8 mouse cellular contexts compared by ENCODE assay signal in genomic region chr11:20331690-20332537, GRCm38 (mm10). TPM values are rescaled to one million over a fixed set of nuclear protein-coding genes. Genes with fewer than 3 reads are reported as not detected.
A peak's percentile ranks its signal among the peaks of the same experiment; 100 is the strongest.
DNase-seq lines count a peak whose midpoint lies in the region; ATAC-seq and TF ChIP-seq lines count a peak whose summit lies in the region.

No protein-coding gene starts in this region.

- TF ChIP-seq RAD21 in MEL (IDR thresholded peaks at IDR 0.05; ENCODE audit: low read depth, low read length): no peak

- peaks cover 41% of the 10 kb centered on the region for H3K79me2 ChIP-seq in MEL (ENCODE audit: control insufficient read depth, insufficient read depth, low read length, poor library complexity)

- no peak for TF ChIP-seq CTCF in MEL (IDR thresholded peaks at IDR 0.05 in 2 of 3, conservative IDR thresholded peaks at IDR 0.05 in 1 of 3; ENCODE audit: control insufficient read depth in 1 of 3, insufficient read depth in 1 of 3, low read depth in 2 of 3, low read length in 3 of 3, poor library complexity in 1 of 3, severe bottlenecking in 1 of 3)
- TF ChIP-seq CTCF in layer of hippocampus, adult 2 months (conservative IDR thresholded peaks at IDR 0.05): no peak
- TF ChIP-seq CTCF in lung, adult 2 months (IDR thresholded peaks at IDR 0.05; ENCODE audit: insufficient read depth, low read length): no peak

- 2% methylated on average over 61 of the region's 61 CpGs for WGBS in heart, embryonic 15.5 days
- WGBS in lung, adult 2 months: 3% methylated on average over 61 of the region's 61 CpGs

- no peak; a peak in 1 of 4 replicates for TF ChIP-seq POLR2A in MEL (IDR thresholded peaks at IDR 0.05; ENCODE audit: control insufficient read depth in 1 of 2, insufficient read depth in 1 of 2, low read depth in 1 of 2, low read length in 2 of 2, poor library complexity in 1 of 2)
- TF ChIP-seq POLR2A in lung, adult 2 months (IDR thresholded peaks at IDR 0.05; ENCODE audit: borderline replicate concordance, extremely low read depth, low read depth, low read length): no peak

- DNase-seq in MEL (ENCODE audit: low read depth, low spot score): peak; percentile 79
- peak; percentile 4 to 8 for DNase-seq in adrenal gland, postnatal 4 days (ENCODE audit: low spot score in 2 of 2)
- peak; percentile 29 to 48 for DNase-seq in layer of hippocampus, adult 2 months (ENCODE audit: low spot score in 2 of 2)
- peak; percentile 40 for DNase-seq in lung, adult 2 months
- peak; percentile 6 for DNase-seq in ovary, postnatal 10 days (ENCODE audit: low spot score)
- DNase-seq in urinary bladder, postnatal 36 days (ENCODE audit: low spot score in 2 of 2): peak; percentile 11 to 15

- peak overlapping the region; percentile 85 for H3K9ac ChIP-seq in MEL (ENCODE audit: control insufficient read depth, low read depth, low read length, poor library complexity, severe bottlenecking)
- H3K9ac ChIP-seq in heart, embryonic 15.5 days: peak overlapping the region; percentile 71

- peak overlapping the region; percentile 99 for H3K4me2 ChIP-seq in heart, embryonic 15.5 days

- H3K27ac ChIP-seq in MEL (ENCODE audit: control insufficient read depth, low read depth, low read length): peak overlapping the region; percentile 95
- peak overlapping the region; percentile 98 for H3K27ac ChIP-seq in heart, embryonic 15.5 days
- peak overlapping the region; percentile 97 for H3K27ac ChIP-seq in layer of hippocampus, adult 2 months

- TF ChIP-seq EP300 in MEL (IDR thresholded peaks at IDR 0.05; ENCODE audit: low read depth in 1 of 2, low read length in 2 of 2): peak in 1 of 2 experiments; percentile 35; a peak in 3 of 4 replicates

- H3K36me3 ChIP-seq in MEL (ENCODE audit: control insufficient read depth in 1 of 2, insufficient read depth in 2 of 2, low read length in 2 of 2): peaks cover 3 to 23% of the 10 kb centered on the region in 2 experiments; a peak in 3 of 4 replicates
- no peaks in the 10 kb centered on the region for H3K36me3 ChIP-seq in heart, embryonic 15.5 days

- H3K27me3 ChIP-seq in MEL (ENCODE audit: control insufficient read depth in 1 of 2, insufficient read depth in 2 of 2, low read length in 2 of 2): no peaks in the 10 kb centered on the region
- H3K27me3 ChIP-seq in heart, embryonic 15.5 days: peaks cover 4% of the 10 kb centered on the region; the same call in 1 of the 2 replicates

- H3K4me1 ChIP-seq in MEL (ENCODE audit: control insufficient read depth in 1 of 2, insufficient read depth in 2 of 2, low read length in 2 of 2): peaks cover 6 to 24% of the 10 kb centered on the region in 2 experiments; a peak in 3 of 4 replicates
- peaks cover 13% of the 10 kb centered on the region for H3K4me1 ChIP-seq in heart, embryonic 15.5 days (replicated peaks)
- H3K4me1 ChIP-seq in lung, adult 2 months (ENCODE audit: control insufficient read depth, insufficient read depth, low read length): no peaks in the 10 kb centered on the region

- peak; percentile 43 for ATAC-seq in erythroid progenitor cell, adult 5-6 weeks (replicated peaks; ENCODE audit: low FRiP score, poor library complexity, severe bottlenecking)
- no peak for ATAC-seq in heart, embryonic 15.5 days (replicated peaks; ENCODE audit: insufficient number of reproducible peaks, insufficient read depth, low FRiP score, low read depth)

- H3K4me3 ChIP-seq in MEL (ENCODE audit: control insufficient read depth in 1 of 2, insufficient read depth in 1 of 2, low read depth in 2 of 2, low read length in 2 of 2): peak overlapping the region; percentile 66 to 90
- H3K4me3 ChIP-seq in heart, embryonic 15.5 days: peak overlapping the region; percentile 67
- H3K4me3 ChIP-seq in layer of hippocampus, adult 2 months: peak overlapping the region; percentile 91
- peak overlapping the region; percentile 71 for H3K4me3 ChIP-seq in lung, adult 2 months (replicated peaks; ENCODE audit: extremely low read depth, low read depth, low read length)

- H3K9me3 ChIP-seq in MEL (replicated peaks; ENCODE audit: insufficient read depth, low read length): no peaks in the 10 kb centered on the region
- no peaks in the 10 kb centered on the region for H3K9me3 ChIP-seq in heart, embryonic 15.5 days (replicated peaks)

TF ChIP-seq in MEL, 35 proteins besides CTCF, POLR2A, EP300 and RAD21:
- peak; percentile 72 for TF ChIP-seq CHD1 (IDR thresholded peaks at IDR 0.05; ENCODE audit: low read depth, low read length)
- TF ChIP-seq CHD2 (IDR thresholded peaks at IDR 0.05; ENCODE audit: low read length): no peak
- 0 out of 2 replicates have a peak, but pooled peaks have one; percentile 45 for TF ChIP-seq USF1 (IDR thresholded peaks at IDR 0.05; ENCODE audit: low read depth, low read length)
- no peak for TF ChIP-seq ZKSCAN1 (IDR thresholded peaks at IDR 0.05; ENCODE audit: low read depth, low read length)
- TF ChIP-seq HCFC1 (IDR thresholded peaks at IDR 0.05; ENCODE audit: low read depth, low read length): peak; percentile 48; the same call in 1 of the 2 replicates
- TF ChIP-seq MYB (IDR thresholded peaks at IDR 0.05; ENCODE audit: low read depth, low read length): peak; percentile 10; the same call in 1 of the 2 replicates
- 0 out of 2 replicates have a peak, but pooled peaks have one; percentile 26 for TF ChIP-seq TCF12 (IDR thresholded peaks at IDR 0.05; ENCODE audit: low read depth, low read length)
- peak; percentile 87 for TF ChIP-seq SIN3A (IDR thresholded peaks at IDR 0.05; ENCODE audit: low read length)
- TF ChIP-seq MYC (IDR thresholded peaks at IDR 0.05; ENCODE audit: low read depth, low read length): peak; percentile 96
- peak; percentile 23; the same call in 1 of the 2 replicates for TF ChIP-seq BHLHE40 (IDR thresholded peaks at IDR 0.05; ENCODE audit: borderline replicate concordance, low read depth, low read length)
- TF ChIP-seq MEF2A (IDR thresholded peaks at IDR 0.05; ENCODE audit: extremely low read depth, insufficient replicate concordance, low read depth, low read length, poor library complexity, severe bottlenecking): no peak
- TF ChIP-seq NELFE (IDR thresholded peaks at IDR 0.05; ENCODE audit: low read depth, low read length): peak; percentile 58; the same call in 1 of the 2 replicates
- TF ChIP-seq MAX (IDR thresholded peaks at IDR 0.05; ENCODE audit: low read length): peak; percentile 93
- peak; percentile 55; the same call in 1 of the 2 replicates for TF ChIP-seq TBP (IDR thresholded peaks at IDR 0.05; ENCODE audit: low read depth, low read length)
- TF ChIP-seq GATA1 (IDR thresholded peaks at IDR 0.05; ENCODE audit: low read depth, low read length): no peak
- TF ChIP-seq POLR2AphosphoS2 (IDR thresholded peaks at IDR 0.05; ENCODE audit: low read length): no peak
- TF ChIP-seq UBTF (IDR thresholded peaks at IDR 0.05; ENCODE audit: borderline replicate concordance, insufficient read depth, low read depth, low read length): 0 out of 2 replicates have a peak, but pooled peaks have one; percentile 45
- no peak for TF ChIP-seq POLR2AphosphoS5 (IDR thresholded peaks at IDR 0.05; ENCODE audit: borderline replicate concordance, low read depth, low read length)
- no peak for TF ChIP-seq ETS1 (IDR thresholded peaks at IDR 0.05; ENCODE audit: low read depth, low read length)
- no peak for TF ChIP-seq ELF1 (IDR thresholded peaks at IDR 0.05; ENCODE audit: low read depth, low read length)
- no peak for TF ChIP-seq ZC3H11A (IDR thresholded peaks at IDR 0.05; ENCODE audit: low read depth, low read length)
- no peak for TF ChIP-seq MAZ (IDR thresholded peaks at IDR 0.05; ENCODE audit: low read depth, low read length)
- TF ChIP-seq JUND (IDR thresholded peaks at IDR 0.05; ENCODE audit: low read depth, low read length): no peak
- TF ChIP-seq MXI1 (IDR thresholded peaks at IDR 0.05; ENCODE audit: low read depth, low read length): peak; percentile 98
- no peak for TF ChIP-seq E2F4 (IDR thresholded peaks at IDR 0.05; ENCODE audit: borderline replicate concordance, low read depth, low read length)
- TF ChIP-seq GABPA (IDR thresholded peaks at IDR 0.05; ENCODE audit: low read depth, low read length): no peak
- TF ChIP-seq MAFK (IDR thresholded peaks at IDR 0.05; ENCODE audit: borderline replicate concordance, low read depth, low read length): no peak
- no peak for TF ChIP-seq TAL1 (IDR thresholded peaks at IDR 0.05; ENCODE audit: low read length)
- TF ChIP-seq ZNF384 (IDR thresholded peaks at IDR 0.05; ENCODE audit: low read depth, low read length): no peak
- peak; percentile 57; the same call in 1 of the 2 replicates for TF ChIP-seq NRF1 (IDR thresholded peaks at IDR 0.05; ENCODE audit: insufficient read depth, low read depth, low read length, poor library complexity, severe bottlenecking)
- no peak for TF ChIP-seq SMC3 (IDR thresholded peaks at IDR 0.05; ENCODE audit: low read depth, low read length)
- TF ChIP-seq KAT2A (conservative IDR thresholded peaks at IDR 0.05; ENCODE audit: low read depth, low read length): 0 out of 2 replicates have a peak, but pooled peaks have one; percentile 25
- peak; percentile 64 for TF ChIP-seq ZMIZ1 (IDR thresholded peaks at IDR 0.05; ENCODE audit: low read depth, low read length)
- no peak for TF ChIP-seq USF2 (IDR thresholded peaks at IDR 0.05; ENCODE audit: borderline replicate concordance in 1 of 2, insufficient read depth in 1 of 2, low read depth in 1 of 2, low read length in 2 of 2)
- TF ChIP-seq RCOR1 (IDR thresholded peaks at IDR 0.05; ENCODE audit: low read depth, low read length): no peak

RNA-seq across cellular contexts. Expression of gene Slc1a4, which starts 0.6 kb away (rescaled TPM):
- 21.7 and 40.8 TPM in 2 replicates for total RNA-seq in MEL (2012; rRNA removed)
- polyA plus RNA-seq in MEL (2012; ENCODE audit: insufficient read depth in 1 of 2, insufficient read length in 2 of 2, low read depth in 1 of 2, low replicate concordance in 2 of 2, missing spikeins in 1 of 2): 10 to 100 TPM in 1 of 2 experiments, not detected in 1; 32.3 TPM
- total RNA-seq in adrenal gland, postnatal 4 days (2021): 10 to 100 TPM in 1 of 2 experiments, 1 to 10 TPM in 1; 8.7 to 10.8 TPM
- total RNA-seq in erythroid progenitor cell, adult 5-6 weeks (2015; ENCODE audit: low replicate concordance): 1.8 TPM in 1 of 2 replicates, not detected in the other
- 0.77 TPM in 1 of 2 replicates, not detected in the other for total RNA-seq in erythroid progenitor cell, adult 5-6 weeks (2017; ENCODE audit: low replicate concordance)
- polyA plus RNA-seq in heart, embryonic 15.5 days (2015; fragmentation: Nextera tagmentation; extraction: Ambion mirVana): 6.9 and 10.7 TPM in 2 replicates
- 10 to 100 TPM; 36.9 to 39.2 TPM for total RNA-seq in layer of hippocampus, adult 2 months (2021)
- 7.5 and 12.5 TPM in 2 replicates for polyA plus RNA-seq in lung, adult 2 months (2012; rRNA removed)

Comparison
In these comparisons a context has a peak if more than half of its experiments do, and no peak if none do; other contexts are left out.
1. DNase-seq: peak in every context shown above with its lines; median percentile 79 in MEL; 40 in lung, adult 2 months; 38 in layer of hippocampus, adult 2 months; 13 in urinary bladder, postnatal 36 days; 6 in adrenal gland, postnatal 4 days; 6 in ovary, postnatal 10 days.